In the genomic region with DNA sequence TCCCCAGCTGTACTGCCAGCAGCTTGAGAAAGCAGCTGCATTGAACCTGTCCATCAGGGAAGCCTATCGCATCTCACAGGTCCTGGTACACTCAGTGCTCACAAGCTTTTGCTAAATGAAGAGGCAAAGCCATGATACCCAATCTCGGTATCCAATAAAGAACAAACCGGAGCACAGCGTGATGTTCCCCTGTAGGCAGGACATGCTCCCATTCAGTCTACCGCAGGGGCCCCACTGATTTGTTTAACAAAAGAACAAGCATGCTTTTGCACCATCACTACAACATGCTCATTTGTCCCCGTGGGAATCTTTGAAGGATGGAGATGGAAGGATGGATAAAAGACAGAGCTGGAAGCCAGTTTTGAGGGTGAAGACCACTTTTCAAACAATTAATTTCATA, we compare ENCODE assay signal across 1 mouse cellular context.
TF ChIP-seq lines count a peak whose summit lies in the region.

No protein-coding gene starts in this region.

TF ChIP-seq in CH12.LX, 34 proteins besides CTCF, POLR2A, EP300 and RAD21:
- TF ChIP-seq GABPA (IDR thresholded peaks at IDR 0.05; ENCODE audit: insufficient replicate concordance, low read depth, low read length) (no peak), SMC3 (IDR thresholded peaks at IDR 0.05; ENCODE audit: low read depth, low read length) (no peak), TCF12 (IDR thresholded peaks at IDR 0.05; ENCODE audit: low read depth, low read length) (no peak), KAT2A (IDR thresholded peaks at IDR 0.05; ENCODE audit: insufficient replicate concordance, low read length) (no peak), ZC3H11A (IDR thresholded peaks at IDR 0.05; ENCODE audit: low read depth, low read length) (no peak), E2F4 (IDR thresholded peaks at IDR 0.05; ENCODE audit: insufficient replicate concordance, low read depth, low read length) (no peak), POLR2AphosphoS2 (IDR thresholded peaks at IDR 0.05; ENCODE audit: low read depth, low read length) (no peak), MAZ (IDR thresholded peaks at IDR 0.05; ENCODE audit: low read depth, low read length) (no peak)
